Mouse (Mus musculus) megakaryocyte, embryonic 14.5 days (primary cell): ENCODE data around the gene Psapl1.

Experiments
- FLI1 ChIP-seq: IDR thresholded peaks from 2 replicates; pipeline ENCODE4 v1.6.1; 2012; ENCODE audit warnings: low read length, inconsistent platforms, mixed read lengths
- GATA1 ChIP-seq: IDR thresholded peaks from 3 replicates; pipeline ENCODE4 v1.6.1; 2012; ENCODE audit warnings: mixed read lengths, low read length, inconsistent platforms, borderline replicate concordance

DNA sequence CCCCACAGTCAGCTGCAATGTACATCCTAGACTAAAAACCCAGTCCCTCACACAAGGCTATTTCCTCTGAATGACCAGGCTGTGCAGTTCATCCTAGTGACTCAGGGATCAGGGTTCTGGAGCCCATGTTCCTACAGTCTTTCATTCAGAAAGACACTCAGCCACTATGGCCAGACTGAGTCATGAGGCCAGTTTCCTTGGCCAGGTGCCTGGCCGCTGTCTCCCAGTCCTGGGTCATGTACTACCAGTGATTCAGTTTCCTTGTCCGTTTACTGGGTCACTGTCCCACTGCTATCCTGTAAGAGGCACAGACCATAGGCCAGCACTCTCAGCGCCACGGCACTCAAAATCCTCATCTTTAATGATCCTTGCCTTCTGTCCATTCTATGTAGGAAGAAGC, 15.5 kb upstream of the Psapl1 start:
- TF ChIP-seq GATA1 (no peak), FLI1 (no peak)
